Mouse (Mus musculus) liver, embryonic 14 days (tissue): ENCODE measurements around the gene Fbxo48. TPM values are rescaled to one million over a fixed set of nuclear protein-coding genes. Genes with fewer than 3 reads are reported as not detected.

Source experiments
- polyA plus RNA-seq: library from polyadenylated mRNA; depleted of rRNA; stranded (reverse); fragments of >200 nt; gene quantifications from 2 replicates; pipeline ENCODE4 v1.2.3, GENCODE M21; 2012; rRNA removed

Fbxo48 gene
- polyA plus RNA-seq = 3.3 and 4.2 TPM in 2 replicates

DNA sequence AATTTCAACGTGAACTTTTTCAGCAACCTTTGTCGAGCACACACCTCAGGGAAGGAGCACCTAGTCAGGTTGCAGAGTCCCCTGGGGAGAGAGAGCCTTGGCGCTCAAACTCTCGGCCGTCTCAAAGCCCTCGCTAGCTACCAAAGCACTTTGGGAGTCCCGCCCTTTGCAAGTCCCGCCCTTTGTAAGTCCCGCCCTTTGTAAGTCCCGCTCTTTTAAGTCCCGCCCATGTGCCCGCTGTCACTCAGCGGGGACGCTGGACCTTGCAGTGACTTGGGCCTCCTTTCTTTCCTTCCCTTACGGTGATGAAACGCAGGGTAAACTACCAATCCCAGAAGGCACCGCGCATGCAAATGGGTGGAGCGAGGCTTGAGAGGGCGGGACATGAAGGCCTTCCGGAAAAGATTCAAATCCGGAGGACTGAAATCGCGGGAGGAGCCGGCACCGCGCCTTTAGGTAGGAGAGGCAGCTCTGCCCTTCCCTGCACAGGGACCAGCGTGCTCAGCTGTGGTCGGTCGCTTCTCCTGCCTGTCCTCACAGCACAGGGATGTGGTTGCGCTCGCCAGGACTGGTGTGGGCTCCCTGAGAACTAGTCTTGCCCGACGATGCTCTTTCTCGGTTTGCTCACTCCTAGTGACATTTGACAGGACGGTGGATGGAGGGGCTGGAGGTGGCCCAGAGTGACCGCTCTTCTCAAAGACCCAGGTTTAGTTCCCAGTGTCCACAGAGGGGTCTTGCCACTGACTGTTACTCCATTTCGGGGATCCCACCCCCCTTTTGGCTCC lies at the start of gene Fbxo48:
TSS of gene Fbxo48 (plus strand) at position 400 of the 785 bp plus-strand sequence.

Other genes with a start within 250 kb of the Fbxo48 start
- gene Egfr, start 199.2 kb upstream of the Fbxo48 start, polyA plus RNA-seq = 0.28 and 0.54 TPM in 2 replicates
- gene Cnrip1, start 100.2 kb downstream of the Fbxo48 start, polyA plus RNA-seq = 2.5 and 2.6 TPM in 2 replicates
- gene Plek, start 101.0 kb downstream of the Fbxo48 start, polyA plus RNA-seq = 11.6 and 14.0 TPM in 2 replicates
- gene Ppp3r1, start 207.9 kb downstream of the Fbxo48 start, polyA plus RNA-seq = 16.0 and 18.2 TPM in 2 replicates
- 6.6 and 7.0 TPM in 2 replicates for gene Wdr92, start 230.7 kb downstream of the Fbxo48 start, polyA plus RNA-seq